9 mouse cellular contexts compared by ENCODE assay signal in the genomic region with DNA sequence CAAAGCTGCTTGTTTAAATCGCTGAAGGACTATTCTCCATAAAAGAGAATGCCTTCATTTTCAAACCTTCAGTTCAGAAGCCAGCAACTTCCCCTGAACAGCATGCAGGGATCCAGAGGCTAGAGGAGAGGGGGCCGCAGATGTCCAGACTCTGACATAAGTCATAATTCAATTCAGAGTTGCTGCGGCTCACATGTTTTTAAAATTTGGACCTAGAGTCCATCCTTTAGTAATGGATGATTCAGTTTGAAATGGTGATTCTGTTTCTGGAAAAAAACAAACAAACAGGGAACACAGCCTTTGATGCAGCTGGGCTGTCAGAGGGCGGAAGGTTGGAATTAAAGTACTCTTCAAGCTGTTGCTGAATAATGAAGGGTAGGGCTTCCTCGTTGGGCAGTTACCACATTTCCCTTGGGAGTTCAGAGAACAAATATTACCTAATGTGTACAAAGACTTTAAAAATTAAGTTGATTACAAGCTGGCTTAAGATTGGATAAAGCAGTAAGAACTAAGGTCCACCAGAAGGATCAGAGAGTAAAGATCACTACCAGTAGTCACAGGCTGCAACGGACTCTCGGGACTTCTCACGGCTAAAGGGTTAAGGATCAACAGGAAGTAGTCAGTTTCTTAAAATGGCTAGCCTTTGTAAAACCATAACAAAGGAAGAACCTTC.
DNase-seq lines count a peak whose midpoint lies in the region; ATAC-seq and TF ChIP-seq lines count a peak whose summit lies in the region.
"Had no signal": no experiment of that assay in that cellular context is flagged by ENCODE, and none has a peak within 500 bp of the region (broad histone marks: within the 10 kb centered on the region; RNA-seq: fewer than 3 reads in every experiment).

No protein-coding gene starts in this region.

- H3K9me3 ChIP-seq in forebrain, postnatal 0 days (ENCODE audit: low read length) = no peaks in the 10 kb centered on the region
- H3K9me3 ChIP-seq: limb, embryonic 15.5 days had no signal

- H3K4me1 ChIP-seq in forebrain, postnatal 0 days (ENCODE audit: insufficient read depth) = peaks cover 4% of the 10 kb centered on the region; the same call in 1 of the 2 replicates
- no peaks in the 10 kb centered on the region for H3K4me1 ChIP-seq in olfactory bulb, adult 2 months (ENCODE audit: control insufficient read depth, insufficient read depth, low read length)
- H3K4me1 ChIP-seq: limb, embryonic 15.5 days had no signal

- TF ChIP-seq POLR2A in olfactory bulb, adult 2 months (IDR thresholded peaks at IDR 0.05; ENCODE audit: insufficient read depth, low read depth, low read length) = no peak

- H3K4me2 ChIP-seq in forebrain, postnatal 0 days (ENCODE audit: low read depth) = no peak overlapping the region; the same call in 1 of the 2 replicates
- H3K4me2 ChIP-seq: limb, embryonic 15.5 days had no signal

- peak overlapping the region; percentile 14; the same call in 1 of the 2 replicates for H3K9ac ChIP-seq in forebrain, postnatal 0 days
- H3K9ac ChIP-seq: limb, embryonic 15.5 days had no signal

- ATAC-seq in forebrain, postnatal 0 days = no peak
- ATAC-seq in megakaryocyte progenitor cell, adult 5-6 weeks (replicated peaks; ENCODE audit: poor library complexity) = no peak; the same call in 1 of the 2 replicates

- H3K27ac ChIP-seq in layer of hippocampus, adult 2 months = peak overlapping the region; percentile 84
- peak overlapping the region; percentile 72; the same call in 1 of the 2 replicates for H3K27ac ChIP-seq in forebrain, postnatal 0 days (ENCODE audit: low read depth, low read length)
- 0 out of 2 replicates have a peak overlapping the region, but pooled peaks have one; percentile 57 for H3K27ac ChIP-seq in olfactory bulb, adult 2 months (ENCODE audit: insufficient read depth, low read depth, low read length)

- H3K36me3 ChIP-seq in forebrain, postnatal 0 days (ENCODE audit: insufficient read depth) = no peaks in the 10 kb centered on the region
- H3K36me3 ChIP-seq: limb, embryonic 15.5 days had no signal

- intact Hi-C loops in left cerebral cortex, postnatal 14 days (cut with DNase I) = no loop called here

- WGBS in forebrain, postnatal 0 days = 63% methylated on average over 8 of the region's 8 CpGs
- WGBS in olfactory bulb, adult 2 months = 46% methylated on average over 8 of the region's 8 CpGs

- no peaks in the 10 kb centered on the region for H3K27me3 ChIP-seq in forebrain, postnatal 0 days (ENCODE audit: insufficient read depth, low read length)
- H3K27me3 ChIP-seq: limb, embryonic 15.5 days had no signal

- H3K4me3 ChIP-seq in layer of hippocampus, adult 2 months = peak overlapping the region; percentile 28; the same call in 1 of the 2 replicates
- no peak overlapping the region for H3K4me3 ChIP-seq in forebrain, postnatal 0 days (ENCODE audit: low read depth, low read length)
- H3K4me3 ChIP-seq in olfactory bulb, adult 2 months (ENCODE audit: insufficient read depth, low read depth, low read length) = no peak overlapping the region
- H3K4me3 ChIP-seq: limb, embryonic 15.5 days had no signal

- TF ChIP-seq CTCF in layer of hippocampus, adult 2 months (conservative IDR thresholded peaks at IDR 0.05) = no peak
- TF ChIP-seq CTCF in forebrain, postnatal 0 days (IDR thresholded peaks at IDR 0.05; ENCODE audit: low read depth) = no peak
- no peak for TF ChIP-seq CTCF in olfactory bulb, adult 2 months (IDR thresholded peaks at IDR 0.05; ENCODE audit: insufficient read depth, low read depth, low read length)

- DNase-seq in layer of hippocampus, adult 2 months (ENCODE audit: low spot score in 2 of 2) = no peak
- DNase-seq in layer of hippocampus, adult 9-10 months (ENCODE audit: low spot score) = no peak
- no peak for DNase-seq in forebrain, postnatal 0 days
- DNase-seq in kidney, adult 8-10 months = peak; percentile 68 to 84
- no peak for DNase-seq in left cerebral cortex, postnatal 14 days (ENCODE audit: low spot score in 2 of 2)
- DNase-seq in urinary bladder, postnatal 25 days (ENCODE audit: low spot score) = no peak

Comparison
In these comparisons a context has a peak if more than half of its experiments do, and no peak if none do; other contexts are left out.
1. DNase-seq: peak in kidney, adult 8-10 months (2 of 2); none in layer of hippocampus, adult 2 months (0 of 2), layer of hippocampus, adult 9-10 months (single experiment), forebrain, postnatal 0 days (single experiment), left cerebral cortex, postnatal 14 days (0 of 2) and urinary bladder, postnatal 25 days (single experiment).
2. Peak in every context shown above with its lines, with median percentiles within 50 percentile points of each other: H3K27ac ChIP-seq.